Mouse (Mus musculus) layer of hippocampus, postnatal 25 days (tissue): ENCODE data around the gene Btbd35f30. TPM values are rescaled to one million over a fixed set of nuclear protein-coding genes. Genes with fewer than 3 reads are reported as not detected.
"Not testable (repeated sequence)": the region's sequence is repeated elsewhere in the genome, so short reads cannot be mapped to it uniquely, and the experiment has no call there.

ENCODE experiments used
- DNase-seq, 2 experiments: peaks; one replicate each; pipeline ENCODE4 v3.0.0; 2022; ENCODE audit warnings: mixed read lengths in 2 of 2, low spot score in 1 of 2; ENCODE audit errors: extremely low spot score in 1 of 2
- total RNA-seq, 2 experiments: library from RNA; stranded (reverse); gene quantifications; 2 replicates each; pipeline ENCODE4 v1.2.3; 2021

The Btbd35f30 gene
- not detected for total RNA-seq

DNA sequence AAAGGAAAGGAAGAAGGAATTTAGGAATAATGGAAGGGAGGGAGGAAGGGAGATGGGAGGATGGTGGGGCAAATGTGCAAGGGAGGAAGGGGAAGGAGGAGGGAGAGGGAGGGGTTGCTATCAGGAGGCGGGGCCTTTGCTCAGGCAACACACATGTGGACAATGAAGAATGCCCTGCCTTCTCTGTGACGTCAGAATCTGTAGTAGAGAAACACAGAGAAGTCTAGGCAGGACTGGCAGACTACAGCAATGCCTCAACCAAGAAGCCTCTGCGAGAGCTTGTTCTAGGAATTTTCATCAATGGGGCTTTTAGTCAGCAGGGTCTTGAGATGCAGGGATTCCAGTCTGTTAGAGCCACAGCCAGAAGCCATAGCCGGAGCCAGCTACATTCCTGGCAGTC lies at the start of gene Btbd35f30:
Btbd35f30 (plus strand) TSS at position 301 of the 400 bp plus-strand sequence.
- not testable (repeated sequence) for DNase-seq

- not testable (repeated sequence) for DNase-seq
These were observed 47.0 kb downstream of the Btbd35f30 start, which contains the start of gene Gm21789 for GRCm38 (mm10) chrX:32941468-32941867. Gene Gm21789, plus strand, starts transcription at chrX:32941768.

Other genes starting within 250 kb of the Btbd35f30 start
- gene Gm5926, start 243.9 kb upstream of the Btbd35f30 start, total RNA-seq = not detected
- gene Btbd35f21, start 168.5 kb upstream of the Btbd35f30 start, total RNA-seq = not detected
- not detected for gene Gm21789, start 47.1 kb downstream of the Btbd35f30 start, total RNA-seq
- not detected for gene Btbd35f5, start 79.3 kb downstream of the Btbd35f30 start, total RNA-seq